Mouse (Mus musculus) lung, postnatal 36 days (tissue): Measurements from ENCODE around the gene Gm20388.
"Not testable (repeated sequence)": the region's sequence is repeated elsewhere in the genome, so short reads cannot be mapped to it uniquely, and the experiment has no call there.

ENCODE experiments used
- DNase-seq: peaks from one replicate; pipeline ENCODE4 v3.0.0; 2022; ENCODE audit warnings: mixed read lengths

Gene Gm20388

DNA sequence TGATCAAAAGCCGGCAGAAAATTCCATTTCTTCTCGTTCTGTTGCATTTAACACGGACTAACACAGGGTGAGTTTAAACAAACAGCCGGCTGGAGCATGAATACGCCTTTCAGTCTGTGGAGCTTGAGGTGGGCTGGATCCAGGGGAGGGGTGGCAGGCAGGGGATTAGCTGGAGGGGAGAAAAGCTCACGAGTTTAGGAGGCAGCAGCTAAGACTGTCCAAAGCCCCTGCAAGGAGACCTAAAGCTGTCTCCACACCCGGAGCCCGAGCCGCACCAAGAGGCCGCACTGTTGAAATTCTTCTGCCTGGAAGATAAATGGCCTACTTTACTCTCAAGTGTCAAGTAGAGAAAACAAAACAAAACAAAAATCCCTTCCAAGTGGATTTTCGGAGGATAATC lies 1485.5 kb downstream of the Gm20388 start:
- no peak for DNase-seq

DNA sequence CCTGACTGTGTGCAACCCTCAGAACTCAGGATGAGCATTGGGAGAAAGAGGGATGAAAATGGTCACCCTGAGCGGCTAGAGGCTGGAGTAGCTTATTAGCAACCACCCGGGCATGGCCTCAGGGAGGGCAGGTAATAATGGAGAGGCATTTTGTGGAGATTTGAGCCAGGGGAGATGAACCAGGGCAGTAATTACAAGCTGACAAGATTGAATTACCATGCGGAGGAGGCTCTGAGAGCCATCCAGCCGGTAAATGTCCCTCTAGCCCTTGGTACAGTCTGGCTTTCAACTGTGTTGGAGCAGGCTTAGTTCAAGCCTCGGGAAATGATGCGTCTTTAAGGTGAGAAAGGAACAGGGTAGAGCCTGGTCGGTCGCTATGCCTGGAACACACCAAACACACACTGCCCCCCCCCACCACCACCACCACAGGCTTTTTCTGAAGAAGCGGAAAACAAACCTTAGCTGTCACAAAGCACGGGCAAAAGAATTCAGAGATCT lies 1486.6 kb downstream of the Gm20388 start:
- DNase-seq: no peak

DNA sequence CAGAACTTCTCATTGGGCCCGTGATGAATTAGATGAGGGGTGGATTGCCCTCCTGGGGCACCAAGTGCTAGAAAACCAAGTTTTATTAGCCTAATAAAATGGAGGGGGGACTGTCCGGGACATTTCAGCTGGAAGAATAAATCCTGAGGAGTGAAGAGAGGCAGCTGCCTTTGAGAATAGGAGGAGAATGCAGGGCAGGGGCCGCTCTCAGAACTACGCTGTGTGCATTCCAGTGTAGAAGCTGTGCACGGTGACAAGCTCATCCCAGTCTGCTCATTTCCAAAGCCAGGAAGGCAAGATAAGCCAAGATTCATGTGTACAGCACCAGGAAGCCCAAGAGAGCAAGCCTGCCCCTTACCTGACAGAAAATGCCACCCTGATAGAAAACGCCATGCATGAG lies 1487.4 kb downstream of the Gm20388 start:
- DNase-seq: no peak

DNA sequence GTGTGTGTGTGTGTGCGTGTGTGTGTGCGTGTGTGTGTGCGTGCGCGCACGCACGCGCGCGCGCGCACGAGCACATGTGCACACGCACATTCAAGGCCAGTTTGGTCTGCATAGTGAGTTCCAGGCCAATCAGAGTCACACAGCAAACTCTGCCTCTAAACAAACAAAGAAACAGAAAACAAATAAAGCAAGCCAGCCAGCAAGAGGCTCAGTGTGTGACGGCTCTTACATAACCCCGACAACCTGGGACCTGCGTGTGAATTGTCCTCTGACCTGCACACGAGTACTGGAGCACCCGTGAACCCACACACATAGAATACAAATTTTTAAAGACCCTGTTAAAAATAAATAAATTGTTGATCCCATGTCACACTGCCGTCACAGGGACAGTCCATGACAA lies 1488.1 kb downstream of the Gm20388 start:
- DNase-seq: no peak

DNA sequence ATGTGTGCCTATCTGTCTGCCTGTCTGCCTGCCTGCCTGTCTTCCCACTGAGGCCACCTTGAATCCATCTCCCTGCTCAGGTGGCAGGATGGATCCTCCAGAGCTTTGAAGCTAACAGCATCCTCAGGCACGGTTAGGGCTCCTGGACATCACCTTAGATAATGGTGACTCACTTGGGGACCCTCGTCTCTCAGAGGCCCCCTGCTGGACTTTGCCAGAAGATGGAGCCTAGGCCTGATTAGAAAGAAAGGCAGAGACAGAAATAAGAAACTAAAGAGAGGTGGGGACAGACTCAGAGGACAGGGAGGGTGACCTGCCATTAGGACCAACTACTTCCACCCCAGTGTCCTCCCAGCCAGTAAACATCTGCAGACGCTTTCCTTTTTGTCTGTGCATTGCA lies 1488.5 kb downstream of the Gm20388 start:
- no peak for DNase-seq

DNA sequence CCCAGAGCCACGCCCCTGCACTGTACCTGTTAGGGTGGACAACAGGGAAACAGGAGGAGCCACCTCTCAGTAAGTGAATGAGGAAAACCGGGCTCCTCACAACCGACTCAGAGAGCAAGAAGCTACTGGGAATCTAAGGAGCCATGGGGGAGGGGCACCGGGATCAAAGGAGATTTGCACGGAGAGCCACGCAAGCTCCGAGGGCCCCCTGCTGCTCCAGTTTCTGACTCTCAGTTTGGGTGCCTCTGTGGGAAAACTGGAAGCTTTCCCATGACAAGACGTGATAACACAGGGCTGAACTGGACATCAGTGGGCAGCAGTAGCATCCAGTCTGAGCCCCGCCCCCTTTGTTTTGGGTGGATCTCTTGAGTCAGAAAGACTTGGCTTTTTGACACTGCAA lies 1489.9 kb downstream of the Gm20388 start:
- no peak for DNase-seq

DNA sequence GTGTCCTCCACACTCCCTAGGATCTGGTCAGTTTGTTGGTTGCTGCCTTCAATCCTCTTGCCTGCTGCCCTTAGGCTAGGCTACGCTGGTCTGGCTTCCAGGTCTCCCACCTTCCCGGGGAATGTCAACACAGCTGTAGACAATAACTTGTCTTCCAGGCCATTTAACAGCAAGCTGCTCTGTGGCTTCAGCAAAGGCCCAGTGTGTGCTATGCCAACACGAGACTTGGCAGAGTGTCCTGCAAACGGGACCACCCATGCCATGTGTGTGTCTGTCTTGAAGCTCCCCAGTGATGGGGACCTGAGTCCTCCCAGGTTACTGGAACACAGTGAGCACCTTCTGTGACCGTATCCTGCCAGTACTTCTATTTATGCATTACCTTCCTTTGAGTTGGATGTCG lies 1493.2 kb downstream of the Gm20388 start:
- DNase-seq: no peak

DNA sequence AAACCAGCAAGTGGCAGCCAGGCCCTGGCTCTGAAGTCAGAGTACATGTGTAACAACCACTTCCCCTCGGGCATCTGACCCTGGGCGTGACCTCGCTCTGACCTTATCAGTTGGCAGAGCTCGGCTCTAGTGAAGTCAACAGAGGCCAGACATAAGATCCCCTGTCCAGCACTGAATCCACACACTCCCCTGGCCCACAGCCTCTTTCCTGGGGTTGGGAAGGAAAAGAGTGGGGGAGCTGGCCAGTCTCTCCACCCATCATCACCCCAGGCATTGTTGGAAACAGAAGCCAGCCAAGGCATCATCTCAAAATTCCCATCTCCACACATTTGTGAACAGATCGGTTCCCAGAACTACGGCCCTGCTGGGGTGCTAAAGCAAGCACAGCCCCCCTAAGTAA lies 1507.4 kb downstream of the Gm20388 start:
- peak; percentile 56 for DNase-seq

DNA sequence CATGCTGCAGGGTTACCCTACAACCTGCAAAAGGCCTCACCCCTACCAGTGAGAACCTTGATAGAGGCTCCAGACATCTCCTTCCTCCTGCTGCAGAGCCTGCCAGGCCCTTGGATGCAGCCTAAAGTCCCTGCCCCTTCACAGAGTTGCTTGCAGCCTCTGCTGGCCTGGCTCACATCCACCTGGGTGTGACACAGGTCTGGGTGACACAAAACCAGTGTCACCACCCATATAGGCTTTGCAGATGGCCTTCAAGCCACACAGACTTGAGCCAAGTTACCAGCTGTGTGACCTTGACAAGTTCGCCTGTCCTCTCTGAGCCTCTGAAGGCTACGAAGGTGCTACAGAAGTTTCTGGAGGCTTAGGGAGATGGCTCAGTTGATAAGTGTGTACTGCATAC lies 1508.9 kb downstream of the Gm20388 start:
- no peak for DNase-seq

DNA sequence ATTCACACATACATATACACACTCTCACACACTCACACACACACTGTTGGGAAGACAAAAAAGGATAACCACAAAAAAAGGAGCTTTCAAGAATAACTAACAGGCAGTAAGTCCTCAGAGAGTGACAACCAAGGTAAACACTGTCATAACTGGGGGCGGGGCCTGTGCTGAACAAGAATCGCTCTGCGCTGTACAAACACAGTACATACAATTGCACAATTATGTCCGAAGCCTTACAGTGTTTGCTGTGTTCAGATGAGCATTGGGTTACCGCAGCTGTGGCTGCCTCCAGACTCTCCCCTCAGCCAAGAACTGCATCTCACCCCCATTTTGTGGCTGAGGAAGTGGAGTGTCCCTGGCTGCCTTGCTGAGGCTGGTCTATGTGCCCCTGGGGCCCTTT lies 1510.4 kb downstream of the Gm20388 start:
- peak; percentile 68 for DNase-seq

DNA sequence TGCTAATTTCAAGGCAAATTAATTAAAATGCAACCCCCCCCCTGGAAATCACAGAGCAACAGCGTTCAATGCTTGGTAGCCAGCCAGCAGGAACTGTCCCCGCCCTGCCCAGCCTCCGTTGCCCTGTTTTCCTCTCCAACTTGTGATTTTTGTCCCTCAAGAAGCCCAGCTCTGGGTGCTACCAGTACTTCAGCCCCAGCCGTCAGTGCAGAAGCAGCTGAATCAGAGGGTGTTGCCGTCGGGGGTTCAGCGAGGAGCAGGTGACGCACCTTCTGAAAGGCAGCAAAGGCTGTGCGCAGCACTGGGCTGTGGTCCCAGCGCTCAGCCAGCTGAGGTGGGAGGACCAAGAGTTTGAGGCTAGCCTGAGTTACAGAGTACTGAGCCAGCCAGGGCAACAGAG lies 1513.4 kb downstream of the Gm20388 start:
- DNase-seq: peak; percentile 14

DNA sequence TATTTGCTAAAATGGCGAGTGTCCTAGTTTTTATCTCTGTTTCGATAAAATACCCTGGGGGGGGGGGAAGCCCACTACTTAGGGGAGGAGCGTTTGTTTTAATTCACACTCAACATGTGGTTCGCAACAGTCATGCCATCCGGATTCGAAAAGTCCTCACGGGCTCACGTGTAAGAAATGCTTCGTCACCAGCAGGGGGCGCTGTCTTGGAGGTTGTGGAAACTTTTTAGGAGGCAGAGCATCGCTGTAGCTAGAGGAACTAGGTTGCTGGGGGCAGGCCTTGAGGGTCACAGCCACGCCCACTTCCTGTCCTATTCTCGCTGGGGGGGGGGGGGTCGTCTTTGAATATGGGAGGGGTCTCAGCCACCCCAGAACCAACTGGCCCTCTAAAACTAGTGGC lies 1514.0 kb downstream of the Gm20388 start:
- DNase-seq: no peak

DNA sequence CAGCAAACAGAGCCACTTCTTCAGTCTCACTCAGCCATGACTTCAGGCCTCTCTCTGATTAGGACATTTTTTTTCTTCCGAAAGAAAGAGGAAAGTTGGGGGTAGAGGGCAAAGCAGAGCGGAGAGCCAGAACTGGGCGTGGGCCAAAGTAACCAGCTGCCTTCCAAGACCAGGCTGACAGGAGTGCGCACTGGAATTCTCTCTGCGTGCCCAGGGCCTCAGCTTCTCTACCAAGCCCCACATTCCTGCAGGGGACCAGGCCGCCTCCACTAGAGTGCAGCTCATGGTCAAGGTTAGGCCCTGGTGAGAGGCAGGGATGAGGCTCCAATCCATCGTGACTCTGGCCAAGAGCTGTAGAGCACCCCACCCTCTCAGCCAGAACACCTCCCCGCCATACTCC lies 1520.9 kb downstream of the Gm20388 start:
- DNase-seq: peak; percentile 27

DNA sequence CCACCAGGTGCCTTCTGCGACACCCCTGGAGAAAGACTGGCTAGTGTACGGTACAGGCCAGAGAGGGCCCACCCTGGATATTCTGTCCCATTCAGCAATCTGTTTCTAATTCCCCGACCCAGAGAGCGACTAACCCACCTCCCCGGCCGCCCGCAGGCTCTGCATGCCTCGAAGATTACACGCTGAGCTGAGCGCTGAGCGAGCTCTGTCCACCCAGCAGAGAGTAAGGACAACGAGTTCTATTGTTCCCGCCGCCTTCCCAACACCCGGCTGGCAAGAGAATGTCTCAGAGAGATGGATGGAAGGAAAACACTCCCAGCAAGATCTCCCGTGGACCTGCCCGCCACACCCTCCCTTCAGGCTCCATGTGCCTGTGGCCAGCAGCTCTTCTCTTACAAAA lies 1522.8 kb downstream of the Gm20388 start:
- no peak for DNase-seq

DNA sequence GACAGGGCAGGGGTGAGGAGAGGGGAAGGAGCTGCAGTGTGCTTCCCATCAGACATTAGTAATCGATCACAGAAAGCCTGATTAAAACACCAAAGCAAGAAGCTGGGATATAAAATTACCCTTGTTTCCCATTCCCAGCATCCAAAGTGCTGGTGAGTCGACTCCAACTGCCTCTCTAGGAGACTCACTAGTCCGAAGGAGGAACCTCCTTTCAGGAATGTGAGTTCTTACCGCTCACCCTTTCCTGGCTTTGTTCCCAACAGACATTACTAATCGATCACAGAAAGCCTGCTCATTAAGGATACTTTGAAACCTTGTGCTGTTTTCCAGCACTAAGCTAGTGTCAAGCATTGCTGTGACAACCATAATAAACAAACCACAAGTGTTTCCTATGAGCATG lies 1526.0 kb downstream of the Gm20388 start:
- DNase-seq: peak; percentile 19

DNA sequence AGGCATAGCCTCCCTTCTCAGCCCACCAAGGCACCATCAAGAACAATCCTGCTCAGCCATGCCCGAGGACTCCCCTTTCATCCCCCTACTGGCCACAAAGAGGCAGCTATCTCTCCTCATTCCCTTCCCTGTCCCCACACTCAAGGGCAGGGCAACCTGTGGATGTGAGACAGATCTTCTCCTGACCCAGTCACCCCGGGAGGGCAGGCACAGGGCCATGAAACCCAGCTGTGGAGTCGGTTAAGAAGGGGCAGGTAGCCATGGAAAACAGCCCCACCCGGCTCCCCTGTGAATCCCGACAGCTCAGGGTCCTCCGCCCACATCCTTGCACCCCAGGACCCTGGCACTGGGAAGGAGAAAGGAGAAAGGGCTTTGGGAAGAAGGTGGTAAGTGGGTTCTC lies 1526.9 kb downstream of the Gm20388 start:
- DNase-seq: no peak

DNA sequence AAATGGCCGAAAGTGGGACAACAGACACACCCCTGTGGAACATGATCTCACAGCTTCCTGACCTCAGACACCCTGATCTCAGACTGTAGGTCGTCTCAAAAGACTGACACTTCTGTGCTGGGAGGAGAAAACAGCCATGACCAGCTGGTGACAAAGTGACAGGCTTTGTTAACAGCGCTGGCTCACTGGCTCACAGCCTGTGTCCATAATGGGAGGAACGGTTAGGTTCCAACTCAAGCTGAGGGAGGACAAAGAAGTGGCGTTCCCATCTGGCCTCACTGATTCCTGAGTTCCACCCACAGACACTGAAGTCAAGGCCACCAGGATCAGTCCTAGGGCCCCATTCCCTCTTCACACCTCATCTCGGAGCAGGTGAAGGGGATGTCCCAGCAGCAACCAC lies 1527.5 kb downstream of the Gm20388 start:
- no peak for DNase-seq

DNA sequence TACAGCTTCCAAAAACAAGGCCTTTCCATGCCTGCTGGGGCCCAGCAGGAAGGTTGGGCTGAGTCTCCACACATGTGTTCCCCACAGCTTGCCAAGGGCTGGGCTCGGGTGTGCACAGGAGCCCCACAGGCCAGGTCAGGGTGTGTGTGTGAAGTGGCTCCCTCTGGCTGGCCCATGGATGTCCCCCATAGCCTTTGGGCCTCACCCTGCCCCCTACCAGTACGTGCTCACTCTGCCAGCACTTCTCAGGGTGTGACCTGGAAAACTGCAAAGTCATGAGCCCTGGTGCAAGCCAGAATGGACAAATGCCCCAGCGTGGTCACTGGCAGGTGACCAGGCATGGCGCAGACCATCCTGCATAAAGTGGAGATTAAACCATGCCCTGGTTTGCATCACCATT lies 1528.7 kb downstream of the Gm20388 start:
- no peak for DNase-seq

DNA sequence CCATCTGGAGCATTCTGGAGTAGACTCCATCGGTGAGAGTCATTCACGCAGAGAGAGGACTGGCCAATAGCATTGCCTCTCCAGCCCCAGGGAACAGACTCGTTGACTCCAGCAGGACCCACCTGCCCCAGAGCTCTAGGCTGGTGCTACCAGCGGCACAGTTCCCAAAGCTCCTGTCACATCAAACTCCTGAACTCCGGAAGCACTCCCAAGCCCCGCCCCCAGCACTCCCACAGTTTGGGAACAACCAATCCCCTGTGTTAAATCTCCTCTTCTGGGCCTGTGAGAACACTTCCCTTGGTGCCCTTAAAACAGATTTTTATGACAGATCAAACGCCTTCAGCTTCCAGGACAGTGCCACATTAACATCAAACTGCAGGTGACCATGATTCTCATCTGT lies 1532.7 kb downstream of the Gm20388 start:
- no peak for DNase-seq

DNA sequence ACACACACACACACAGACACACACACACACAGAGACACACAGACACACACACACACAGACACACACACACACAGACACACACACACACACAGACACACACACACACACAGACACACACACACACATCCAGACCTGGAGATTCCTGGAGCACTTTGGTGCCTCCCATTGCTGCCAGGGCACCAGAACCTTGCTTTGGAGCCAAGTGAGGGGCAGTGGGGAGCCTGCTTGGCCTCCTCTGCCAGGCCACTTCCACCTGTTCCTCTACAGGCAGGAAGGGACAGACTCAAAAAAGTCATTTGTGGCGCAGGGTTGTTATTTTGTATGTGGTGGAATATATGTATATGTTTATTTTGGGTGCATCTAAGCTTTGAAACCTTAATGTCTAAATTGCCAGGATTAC lies 1533.9 kb downstream of the Gm20388 start:
- DNase-seq: not testable (repeated sequence)

DNA sequence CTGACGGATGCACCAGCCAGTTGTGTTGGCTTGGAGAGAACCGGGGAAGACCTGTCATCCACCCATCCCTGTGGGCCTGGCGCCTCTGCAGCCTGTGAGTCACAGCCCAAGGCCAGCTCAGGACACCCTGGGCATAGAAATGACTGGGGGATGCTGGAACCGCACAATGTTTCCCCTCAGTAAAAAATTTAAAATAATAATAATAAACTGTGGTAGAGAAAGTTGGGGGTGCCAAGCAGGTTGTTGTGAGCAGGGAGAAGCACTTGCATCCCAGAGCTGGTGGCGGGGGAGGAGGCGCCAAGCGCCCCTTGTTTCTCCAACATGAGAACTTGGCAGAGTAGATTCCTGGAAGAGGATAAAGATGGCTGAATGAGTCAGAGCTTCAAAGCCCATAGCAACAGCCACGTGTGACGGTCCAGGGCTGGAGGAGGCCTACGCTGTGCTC lies 1534.4 kb downstream of the Gm20388 start:
- DNase-seq: no peak

DNA sequence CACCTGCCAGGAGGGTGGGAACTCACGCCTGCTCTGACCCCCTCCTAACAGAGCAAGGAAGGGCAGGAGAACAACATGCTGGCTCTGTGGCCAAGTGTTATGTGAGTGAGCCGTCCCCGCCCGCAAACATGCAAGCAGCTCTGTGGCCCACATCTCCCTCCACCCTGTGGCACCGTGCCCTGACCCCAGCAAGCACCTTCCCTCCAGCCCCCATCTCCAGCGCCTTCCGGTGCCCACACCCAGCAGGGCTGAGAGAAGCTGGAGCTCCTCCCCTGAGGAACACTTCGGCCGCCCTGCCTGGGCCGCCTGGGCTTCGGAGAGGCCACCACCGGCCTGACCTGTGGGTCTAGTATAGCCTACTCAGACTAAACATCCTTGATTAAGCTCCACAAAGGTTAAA lies 1535.5 kb downstream of the Gm20388 start:
- DNase-seq: peak; percentile 25

DNA sequence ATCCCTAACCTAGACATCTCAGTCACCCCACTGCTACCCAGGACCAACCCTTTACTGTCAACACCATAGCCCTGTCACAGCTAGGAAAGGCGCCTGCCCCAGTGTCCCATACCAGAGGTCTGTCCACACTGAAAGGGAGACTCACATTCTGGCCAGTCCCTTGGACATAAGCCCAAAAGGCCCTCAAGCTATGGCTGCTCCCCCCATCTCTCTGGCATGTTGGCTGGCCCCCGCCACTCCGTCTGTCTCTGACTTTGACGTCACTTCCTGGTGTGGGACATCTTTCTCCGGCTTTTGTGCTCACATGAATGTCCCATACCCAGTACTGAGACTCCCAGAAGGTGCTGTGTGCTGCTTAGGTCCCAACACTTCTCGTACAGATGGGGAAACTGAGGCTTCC lies 1536.2 kb downstream of the Gm20388 start:
- no peak for DNase-seq

DNA sequence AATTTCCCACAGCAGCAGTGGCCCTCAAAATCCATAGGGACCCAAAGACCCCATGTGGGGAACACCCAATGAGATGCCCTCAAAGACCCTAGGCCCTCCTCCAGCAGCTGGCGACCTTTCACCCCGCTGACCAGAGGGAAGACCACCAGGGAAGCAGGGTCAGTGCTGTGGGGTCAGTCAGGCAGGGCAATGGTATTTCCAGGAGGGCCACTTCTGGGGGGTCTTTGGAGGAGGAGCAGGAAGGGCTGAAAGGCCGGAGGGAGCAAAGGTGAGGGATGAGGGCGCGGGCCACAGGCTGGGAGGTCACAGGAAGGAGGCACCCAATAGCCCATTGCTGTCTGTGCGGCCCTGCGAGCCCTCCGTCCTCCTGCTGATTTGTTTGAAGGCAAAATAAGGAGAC lies 1539.6 kb downstream of the Gm20388 start:
- DNase-seq: no peak

DNA sequence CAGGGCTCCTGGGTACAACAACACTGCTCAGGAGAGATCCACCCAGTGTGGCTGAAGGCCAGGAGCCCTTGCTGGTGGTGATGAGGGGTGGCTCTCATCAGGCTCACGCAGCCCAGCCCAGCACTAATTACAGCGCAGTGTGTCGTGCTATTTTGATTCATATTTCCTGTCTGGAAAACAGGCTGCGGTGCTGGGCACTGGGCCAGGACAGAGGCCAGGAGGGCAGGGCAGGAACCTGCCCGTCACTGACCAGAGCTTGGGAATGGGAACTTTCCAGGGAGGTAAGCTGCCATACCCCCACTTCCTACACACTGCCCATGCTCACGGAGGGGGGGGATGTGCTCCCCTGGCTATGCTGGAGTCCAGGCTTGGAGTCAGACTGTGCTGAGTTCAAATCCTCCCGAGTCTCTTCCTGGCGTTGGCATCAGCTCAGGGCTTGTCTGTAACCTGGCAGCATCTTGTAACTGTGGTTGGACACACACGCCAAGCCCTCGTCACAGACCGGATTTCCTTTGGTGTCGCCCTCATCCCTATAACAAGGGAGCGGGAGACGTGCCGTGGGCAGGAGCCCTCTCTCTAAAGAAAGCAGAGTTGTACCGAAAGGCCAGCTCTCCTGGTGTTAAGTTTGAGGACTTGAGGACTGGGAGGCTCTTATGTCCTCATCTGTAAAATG lies 1540.9 kb downstream of the Gm20388 start:
- peak; percentile 75 for DNase-seq
